Mouse (Mus musculus) CD8-positive naive resting alpha-beta T cell, adult 57 days (primary cell): ENCODE measurements around the gene Bet1. TPM values are rescaled to one million over a fixed set of nuclear protein-coding genes. Genes with fewer than 3 reads are reported as not detected.

Experiments
- total RNA-seq: library from RNA; stranded (reverse); gene quantifications from one replicate; pipeline ENCODE4 v1.2.4, GENCODE M21; 2023

Gene Bet1
- 12.5 TPM for total RNA-seq

GRCm38 (mm10) chr6:4086663-4087454, at the start of gene Bet1:
Bet1 (minus strand) TSS chr6:4086972.

Other genes with a start within 250 kb of the Bet1 start
- not detected for gene Tfpi2, start 98.1 kb downstream of the Bet1 start, total RNA-seq
- not detected for gene Gngt1, start 93.2 kb downstream of the Bet1 start, total RNA-seq
- gene Gng11, start 83.1 kb downstream of the Bet1 start, total RNA-seq: not detected